Mouse (Mus musculus) heart, embryonic 16.5 days (tissue): ENCODE measurements at regions not wholly inside any gene's neighbourhood (a gene's known extent, or its start where the extent isn't known, plus 50 kb on each side); places are given as distances from the start of the nearest gene placed in this dataset.

Source experiments
- ATAC-seq: fragments of 200-750 bp; cut with Nextera tagmentation; replicated peaks from 2 replicates; pipeline ENCODE4 v1.8.0; 2017; ENCODE audit warnings: moderate number of reproducible peaks; ENCODE audit not compliant: insufficient read depth, low FRiP score; ENCODE audit errors: extremely low read depth
- H3K27ac ChIP-seq: fragments of 300-500 bp; sonication (generic); 2 replicates; pipeline ENCODE4 v1.5.1; 2014; ENCODE audit warnings: mild to moderate bottlenecking, low read length, control low read depth, moderate library complexity
- H3K27me3 ChIP-seq: fragments of 300-500 bp; sonication (generic); 2 replicates; pipeline ENCODE4 v1.6.1; 2014; ENCODE audit warnings: low read length, mixed read lengths; ENCODE audit not compliant: control insufficient read depth, insufficient read depth
- H3K36me3 ChIP-seq: fragments of 300-500 bp; sonication (generic); 2 replicates; pipeline ENCODE4 v1.6.1; 2014; ENCODE audit not compliant: control insufficient read depth, insufficient read depth
- H3K4me1 ChIP-seq: fragments of 300-500 bp; sonication (generic); 2 replicates; pipeline ENCODE4 v1.6.1; 2014; ENCODE audit warnings: low read length, mixed read lengths; ENCODE audit not compliant: control insufficient read depth, insufficient read depth
- H3K4me2 ChIP-seq: fragments of 300-500 bp; sonication (generic); 2 replicates; pipeline ENCODE4 v1.6.1; 2014; ENCODE audit warnings: low read depth, mild to moderate bottlenecking, control low read depth, low read length
- H3K4me3 ChIP-seq: fragments of 300-500 bp; sonication (generic); 2 replicates; pipeline ENCODE4 v1.5.1; 2014; ENCODE audit warnings: mild to moderate bottlenecking, control low read depth, low read length
- H3K9ac ChIP-seq: fragments of 300-500 bp; sonication (generic); 2 replicates; pipeline ENCODE4 v1.6.1; 2014; ENCODE audit warnings: low read length, control low read depth
- H3K9me3 ChIP-seq: fragments of 300-500 bp; sonication (generic); replicated peaks from 2 replicates; pipeline ENCODE4 v1.6.1; 2016; ENCODE audit warnings: low read length; ENCODE audit not compliant: control insufficient read depth
- WGBS: fragments of 180-500 bp; shearing (Covaris S2); extraction: QIAGEN DNeasy Blood & Tissue Kit; methylation state at CpG from one replicate; pipeline ENCODE4 v1.1.7; 2014; 5-methylcytosine and 5-hydroxymethylcytosine counted together

- H3K27me3 ChIP-seq: no peaks in the 10 kb centered on the region; the same call in 1 of the 2 replicates
- H3K4me3 ChIP-seq: no peak overlapping the region
- H3K9ac ChIP-seq: no peak overlapping the region
- no peak overlapping the region for H3K4me2 ChIP-seq
- no peak overlapping the region for H3K27ac ChIP-seq
- 18% methylated on average over 7 of the region's 7 CpGs for WGBS
- ATAC-seq: no peak
- H3K36me3 ChIP-seq: no peaks in the 10 kb centered on the region
- no peaks in the 10 kb centered on the region for H3K9me3 ChIP-seq
- no peaks in the 10 kb centered on the region for H3K4me1 ChIP-seq
Measured at GRCm38 (mm10) chr4:153220074-153220473, 262.5 kb downstream of the Ajap1 start.

DNA sequence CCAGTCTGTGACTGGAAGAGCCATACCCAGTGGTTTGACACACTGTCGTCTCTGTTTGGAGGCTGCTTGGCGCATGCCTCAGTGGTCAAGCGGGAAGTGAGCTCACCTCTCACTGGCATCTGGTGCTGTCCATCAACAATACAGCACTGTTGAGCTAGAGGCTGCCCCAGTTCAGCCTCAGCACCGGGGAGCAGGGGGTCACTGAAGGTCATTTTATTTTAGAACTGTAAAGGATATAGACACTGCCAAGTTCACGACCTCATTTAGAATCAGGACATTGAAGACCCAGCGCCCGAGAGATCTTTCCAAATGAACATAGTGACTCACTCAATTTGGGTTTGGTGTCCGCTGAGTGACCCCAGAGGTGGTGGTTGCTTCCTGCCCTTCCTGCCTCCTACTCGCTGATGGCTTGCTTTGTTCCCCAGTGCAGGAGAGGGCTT is 265.1 kb downstream of the Ajap1 start:
- no peak overlapping the region for H3K27ac ChIP-seq
- ATAC-seq: no peak
- H3K36me3 ChIP-seq: no peaks in the 10 kb centered on the region
- H3K4me2 ChIP-seq: no peak overlapping the region
- H3K27me3 ChIP-seq: no peaks in the 10 kb centered on the region; the same call in 1 of the 2 replicates
- 49% methylated on average over 9 of the region's 9 CpGs for WGBS
- no peak overlapping the region for H3K4me3 ChIP-seq
- H3K9ac ChIP-seq: no peak overlapping the region
- H3K4me1 ChIP-seq: no peaks in the 10 kb centered on the region
- H3K9me3 ChIP-seq: no peaks in the 10 kb centered on the region

DNA sequence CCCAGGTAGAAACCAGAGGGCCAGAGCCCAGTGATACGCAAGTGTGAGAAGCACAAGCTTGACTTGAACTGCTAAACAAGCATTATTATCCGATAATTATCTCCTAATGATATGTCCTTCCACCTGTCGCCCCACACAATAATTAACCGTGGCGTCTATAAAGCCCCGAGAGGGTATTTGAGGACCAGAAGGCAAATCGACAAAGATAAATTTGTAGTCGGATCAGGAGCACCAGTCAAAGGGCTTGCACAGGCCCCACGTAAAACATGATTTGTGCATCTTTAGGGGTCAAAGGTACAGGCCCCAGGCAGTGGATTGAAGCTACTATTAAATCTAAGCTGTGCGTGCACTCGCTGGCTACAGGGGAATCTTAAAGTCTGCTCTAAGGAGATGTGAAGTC is 270.5 kb downstream of the Ajap1 start:
- Histone ChIP-seq H3K4me2 (no peak overlapping the region), H3K36me3 (no peaks in the 10 kb centered on the region), H3K9ac (no peak overlapping the region), H3K4me3 (no peak overlapping the region), H3K4me1 (no peaks in the 10 kb centered on the region), H3K27me3 (no peaks in the 10 kb centered on the region), H3K27ac (no peak overlapping the region), H3K9me3 (no peaks in the 10 kb centered on the region)
- ATAC-seq: no peak
- WGBS: 77% methylated on average over 11 of the region's 11 CpGs

- H3K9ac ChIP-seq: no peak overlapping the region
- no peak overlapping the region for H3K4me3 ChIP-seq
- WGBS: 47% methylated on average over 2 of the region's 2 CpGs
Measured at GRCm38 (mm10) chr4:153208822-153209221, 273.8 kb downstream of the Ajap1 start.

DNA sequence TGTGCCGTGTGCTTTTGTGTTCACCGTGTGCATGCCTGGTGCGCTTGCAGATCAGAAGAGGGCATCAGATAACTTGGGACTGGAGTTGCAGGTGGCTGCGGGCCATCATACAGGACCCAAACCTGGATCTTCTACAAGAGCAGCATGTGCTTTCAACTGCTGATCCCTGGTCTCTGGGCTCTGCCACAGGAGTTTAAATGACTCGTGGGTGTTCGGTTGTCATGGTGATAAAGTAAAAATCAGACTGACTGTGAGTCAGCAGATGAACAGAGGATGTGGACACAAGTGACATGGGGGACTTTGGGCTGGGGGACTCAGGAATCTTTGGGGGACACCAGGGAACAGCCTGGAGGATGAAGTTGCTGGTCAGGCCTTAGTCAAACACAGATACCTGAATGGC is 274.4 kb downstream of the Ajap1 start:
- Histone ChIP-seq H3K4me1 (no peaks in the 10 kb centered on the region), H3K4me3 (no peak overlapping the region), H3K27me3 (no peaks in the 10 kb centered on the region), H3K27ac (no peak overlapping the region), H3K4me2 (no peak overlapping the region), H3K36me3 (no peaks in the 10 kb centered on the region), H3K9ac (no peak overlapping the region), H3K9me3 (no peaks in the 10 kb centered on the region)
- no peak for ATAC-seq
- 75% methylated on average over 6 of the region's 6 CpGs for WGBS

More at GRCm38 (mm10) chr4:153208822-153209221, 273.8 kb downstream of the Ajap1 start:
- Histone ChIP-seq H3K4me2 (no peak overlapping the region), H3K4me1 (no peaks in the 10 kb centered on the region), H3K27ac (no peak overlapping the region), H3K27me3 (no peaks in the 10 kb centered on the region), H3K9me3 (no peaks in the 10 kb centered on the region), H3K36me3 (no peaks in the 10 kb centered on the region)
- no peak for ATAC-seq

- Histone ChIP-seq H3K4me1 (no peaks in the 10 kb centered on the region), H3K9me3 (no peaks in the 10 kb centered on the region), H3K27me3 (no peaks in the 10 kb centered on the region), H3K4me2 (no peak overlapping the region), H3K36me3 (no peaks in the 10 kb centered on the region), H3K27ac (no peak overlapping the region), H3K4me3 (no peak overlapping the region), H3K9ac (no peak overlapping the region)
- ATAC-seq: no peak
- 62% methylated on average over 11 of the region's 11 CpGs for WGBS
Measured at GRCm38 (mm10) chr4:153207578-153208102, 275.0 kb downstream of the Ajap1 start.

DNA sequence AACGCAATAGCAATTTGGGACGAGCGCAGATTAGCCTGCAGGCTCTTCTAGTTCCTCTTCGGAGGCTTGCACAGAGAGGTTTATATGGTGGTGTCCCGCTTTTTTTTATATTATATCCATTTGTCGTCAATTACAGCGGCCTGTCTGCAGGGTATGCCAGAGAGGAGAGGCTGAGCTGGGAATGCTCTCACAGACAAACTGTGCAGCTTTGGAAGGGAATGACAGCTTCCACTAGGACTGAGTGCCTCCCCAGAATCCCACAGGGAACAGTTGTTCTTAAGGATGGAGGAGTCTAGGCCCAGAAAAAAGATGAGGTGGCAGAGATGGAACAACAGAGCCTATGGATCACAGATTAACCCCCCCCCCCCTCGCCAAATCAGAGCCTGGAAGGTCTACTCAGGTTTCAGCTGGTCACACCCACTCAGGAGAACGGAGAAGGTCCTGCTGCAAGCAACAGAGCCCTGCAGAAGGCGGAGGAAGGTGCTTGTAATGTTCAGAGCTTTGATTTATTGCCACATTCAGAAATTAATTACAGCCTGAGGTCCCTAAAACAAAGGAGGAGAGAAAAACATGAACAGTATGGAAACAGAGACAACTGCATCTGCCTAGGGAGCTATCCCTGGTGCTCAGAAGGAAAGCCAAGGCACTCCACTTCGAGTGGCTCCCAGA is 275.7 kb downstream of the Ajap1 start:
- H3K4me2 ChIP-seq: no peak overlapping the region
- no peak overlapping the region for H3K4me3 ChIP-seq
- no peak for ATAC-seq
- H3K27ac ChIP-seq: no peak overlapping the region
- H3K36me3 ChIP-seq: no peaks in the 10 kb centered on the region
- H3K4me1 ChIP-seq: no peaks in the 10 kb centered on the region
- H3K9ac ChIP-seq: no peak overlapping the region
- no peaks in the 10 kb centered on the region for H3K27me3 ChIP-seq
- WGBS: 56% methylated on average over 11 of the region's 11 CpGs
- no peaks in the 10 kb centered on the region for H3K9me3 ChIP-seq

DNA sequence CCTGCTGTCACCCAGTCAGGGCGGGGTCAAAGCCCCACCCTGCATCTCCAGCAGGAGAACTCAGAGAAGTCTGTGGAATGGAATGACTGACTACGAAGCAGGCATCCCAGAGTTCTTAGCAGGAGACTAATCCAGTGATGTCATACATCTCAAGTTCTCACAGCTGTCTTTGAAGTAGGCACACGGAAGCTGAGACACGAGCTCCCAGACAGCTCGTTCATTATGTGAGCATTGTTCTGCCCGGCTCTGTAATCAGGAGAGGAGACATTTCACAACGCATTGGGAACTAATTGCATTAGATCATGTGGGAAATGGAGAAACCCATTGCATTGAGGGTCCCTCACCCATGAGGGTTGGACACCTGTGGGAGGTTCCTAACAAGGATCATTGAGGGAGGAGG is 277.8 kb downstream of the Ajap1 start:
- no peak overlapping the region for H3K4me3 ChIP-seq
- H3K9me3 ChIP-seq: no peaks in the 10 kb centered on the region
- H3K36me3 ChIP-seq: no peaks in the 10 kb centered on the region
- no peaks in the 10 kb centered on the region for H3K27me3 ChIP-seq
- no peak overlapping the region for H3K9ac ChIP-seq
- ATAC-seq: no peak
- no peak overlapping the region for H3K27ac ChIP-seq
- no peaks in the 10 kb centered on the region for H3K4me1 ChIP-seq
- 37% methylated on average over 7 of the region's 7 CpGs for WGBS
- no peak overlapping the region for H3K4me2 ChIP-seq

- H3K9me3 ChIP-seq: peaks cover 4% of the 10 kb centered on the region
- no peak overlapping the region for H3K27ac ChIP-seq
- no peaks in the 10 kb centered on the region for H3K27me3 ChIP-seq
- 76% methylated on average over 20 of the region's 20 CpGs for WGBS
- ATAC-seq: no peak
- H3K9ac ChIP-seq: no peak overlapping the region
- no peak overlapping the region for H3K4me2 ChIP-seq
- no peaks in the 10 kb centered on the region for H3K4me1 ChIP-seq
- H3K4me3 ChIP-seq: no peak overlapping the region
- no peaks in the 10 kb centered on the region for H3K36me3 ChIP-seq
Measured at GRCm38 (mm10) chr4:153200799-153201770, 281.5 kb downstream of the Ajap1 start.
